Mouse (Mus musculus) myocyte (in vitro differentiated cells): ENCODE results near the gene Scrn3. TPM values are rescaled to one million over a fixed set of nuclear protein-coding genes. Genes with fewer than 3 reads are reported as not detected.

Experiments
- H3K27me3 ChIP-seq: one replicate; pipeline ENCODE4 v1.6.1; 2011; ENCODE audit not compliant: control insufficient read depth, insufficient read depth, insufficient read length
- H3K36me3 ChIP-seq: one replicate; pipeline ENCODE4 v1.6.1; 2011; ENCODE audit not compliant: control insufficient read depth, insufficient read depth
- H3K4me2 ChIP-seq: one replicate; pipeline ENCODE4 v1.6.1; 2011; ENCODE audit warnings: low read depth, control low read depth
- H3K4me3 ChIP-seq: one replicate; pipeline ENCODE4 v1.5.1; 2011; ENCODE audit warnings: mild to moderate bottlenecking, control low read depth, moderate library complexity
- H3K79me2 ChIP-seq: one replicate; pipeline ENCODE4 v1.6.1; 2011; ENCODE audit not compliant: control insufficient read depth, insufficient read depth
- H3ac ChIP-seq: one replicate; pipeline ENCODE4 v1.6.1; 2011; ENCODE audit not compliant: control insufficient read depth, insufficient read length
- CEBPB ChIP-seq: IDR thresholded peaks from 2 replicates; pipeline ENCODE4 v1.6.1; 2011; ENCODE audit warnings: mild to moderate bottlenecking, moderate library complexity; ENCODE audit not compliant: poor library complexity, insufficient read depth, severe bottlenecking
- E2F4 ChIP-seq: IDR thresholded peaks from one replicate; pipeline ENCODE4 v1.6.1; 2011; ENCODE audit warnings: mild to moderate bottlenecking, control low read depth, moderate library complexity; ENCODE audit not compliant: insufficient read depth
- MAX ChIP-seq: IDR thresholded peaks from one replicate; pipeline ENCODE4 v1.6.1; 2011; ENCODE audit warnings: low read depth, mild to moderate bottlenecking, control low read depth
- MYOD1 ChIP-seq, 3 experiments: IDR thresholded peaks; one replicate each; pipeline ENCODE4 v1.6.1; 2011; ENCODE audit warnings: control low read depth in 2 of 3, low read depth in 2 of 3, mild to moderate bottlenecking in 2 of 3, moderate library complexity in 1 of 3; ENCODE audit not compliant: insufficient read length in 2 of 3, control insufficient read depth in 1 of 3
- MYOG ChIP-seq, 3 experiments: IDR thresholded peaks; one replicate each; pipeline ENCODE4 v1.6.1; 2011; ENCODE audit warnings: control low read depth in 2 of 3, low read depth in 2 of 3, mild to moderate bottlenecking in 2 of 3; ENCODE audit not compliant: insufficient read length in 2 of 3, control insufficient read depth in 1 of 3, insufficient read depth in 1 of 3
- POLR2A ChIP-seq: IDR thresholded peaks from one replicate; pipeline ENCODE4 v1.6.1; 2011; ENCODE audit warnings: low read depth, mild to moderate bottlenecking, control low read depth, moderate library complexity; ENCODE audit not compliant: insufficient read length
- POLR2AphosphoS2 ChIP-seq: IDR thresholded peaks from one replicate; pipeline ENCODE4 v1.6.1; 2011; ENCODE audit warnings: low read depth, control low read depth; ENCODE audit not compliant: insufficient read length
- REST ChIP-seq: IDR thresholded peaks from one replicate; pipeline ENCODE4 v1.6.1; 2011; ENCODE audit warnings: mild to moderate bottlenecking, control low read depth, moderate library complexity; ENCODE audit not compliant: insufficient read depth, insufficient read length
- SRF ChIP-seq: IDR thresholded peaks from one replicate; pipeline ENCODE4 v1.6.1; 2011; ENCODE audit warnings: low read depth; ENCODE audit not compliant: control insufficient read depth, insufficient read length
- TCF12 ChIP-seq: IDR thresholded peaks from one replicate; pipeline ENCODE4 v1.6.1; 2011; ENCODE audit warnings: mild to moderate bottlenecking, control low read depth; ENCODE audit not compliant: poor library complexity, insufficient read depth, severe bottlenecking
- TCF3 ChIP-seq: IDR thresholded peaks from one replicate; pipeline ENCODE4 v1.6.1; 2011; ENCODE audit warnings: low read depth, control low read depth; ENCODE audit not compliant: insufficient read length
- USF1 ChIP-seq: IDR thresholded peaks from one replicate; pipeline ENCODE4 v1.6.1; 2011; ENCODE audit warnings: low read depth, mild to moderate bottlenecking, control low read depth, moderate library complexity
- polyA plus RNA-seq: library from polyadenylated mRNA; unstranded; fragments of >200 nt; fragmentation: generic; extraction: Trizol; gene quantifications from one replicate; pipeline ENCODE4 v1.2.1, GENCODE M21; 2012; ENCODE audit warnings: missing spikeins

Gene Scrn3
- 10.7 TPM for polyA plus RNA-seq

DNA sequence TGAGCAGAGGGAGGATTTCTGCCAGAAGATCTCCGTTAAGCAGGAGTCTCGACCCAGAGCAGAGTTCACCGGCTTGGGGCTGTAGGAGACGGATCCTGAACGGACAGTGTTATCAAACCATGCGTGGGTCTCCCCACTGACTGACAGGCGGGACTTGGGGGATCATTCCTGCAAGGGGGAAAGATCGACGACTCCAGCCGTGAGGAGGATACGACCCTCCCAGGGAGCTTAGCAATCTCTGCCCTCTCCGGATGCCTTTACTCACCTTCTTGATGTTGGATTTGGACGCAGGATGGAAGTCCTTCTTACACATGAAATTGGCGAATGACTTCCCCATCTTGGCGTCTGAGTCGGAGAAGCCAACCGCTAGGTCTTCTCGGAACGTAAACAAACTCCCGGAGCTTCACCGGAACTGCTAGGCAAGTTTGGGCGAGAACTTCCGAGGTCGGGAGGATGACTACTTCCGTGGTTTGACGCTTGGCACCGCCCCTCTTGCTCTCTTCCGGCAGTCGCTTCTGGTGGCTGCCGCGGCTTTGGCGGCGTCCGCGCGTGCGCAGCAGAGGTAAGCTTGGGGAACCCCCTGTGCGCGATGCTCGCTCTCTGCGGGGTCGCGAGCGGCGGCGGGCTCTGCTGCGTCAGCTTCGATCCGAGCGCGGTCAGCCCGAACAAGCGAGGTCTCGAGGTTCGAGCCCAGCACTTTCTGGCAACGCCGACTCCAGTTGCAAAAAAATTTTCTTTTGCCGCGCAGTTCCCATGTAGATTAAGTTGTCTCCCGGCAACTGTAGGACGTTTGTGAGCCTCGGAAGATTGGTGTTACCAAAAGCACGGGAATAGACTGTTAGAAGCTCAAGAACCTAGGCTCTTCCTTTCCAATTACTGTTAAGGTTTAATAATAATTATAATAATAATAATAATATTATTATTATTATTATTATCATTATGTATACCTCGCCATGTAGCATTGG lies at the start of gene Scrn3, which contains the start of gene Cir1:
TSS of gene Scrn3 (plus strand) at position 450 of the 965 bp plus-strand sequence.
TSS of gene Cir1 (minus strand) at position 550 of the 965 bp plus-strand sequence.
- Histone ChIP-seq H3K4me2 (peak within 1 kb of the TSS; percentile 73), H3K79me2 (peaks cover 13% of the 10 kb centered on the region), H3ac (peak within 1 kb of the TSS; percentile 15), H3K27me3 (no peaks in the 10 kb centered on the region), H3K36me3 (peaks cover 21% of the 10 kb centered on the region), H3K4me3 (peak within 1 kb of the TSS; percentile 97)
- TF ChIP-seq USF1: no peak
- TF ChIP-seq TCF3: no peak
- no peak for TF ChIP-seq CEBPB
- TF ChIP-seq POLR2A: peak; percentile 95
- no peak for TF ChIP-seq MYOD1 (IDR thresholded peaks at IDR 0.05; ENCODE audit: control insufficient read depth in 1 of 3, insufficient read length in 2 of 3, low read depth in 2 of 3)
- peak; percentile 92 for TF ChIP-seq POLR2AphosphoS2
- peak in 1 of 3 experiments; percentile 23 for TF ChIP-seq MYOG (IDR thresholded peaks at IDR 0.05; ENCODE audit: control insufficient read depth in 1 of 3, insufficient read depth in 1 of 3, insufficient read length in 2 of 3, low read depth in 2 of 3)

DNA sequence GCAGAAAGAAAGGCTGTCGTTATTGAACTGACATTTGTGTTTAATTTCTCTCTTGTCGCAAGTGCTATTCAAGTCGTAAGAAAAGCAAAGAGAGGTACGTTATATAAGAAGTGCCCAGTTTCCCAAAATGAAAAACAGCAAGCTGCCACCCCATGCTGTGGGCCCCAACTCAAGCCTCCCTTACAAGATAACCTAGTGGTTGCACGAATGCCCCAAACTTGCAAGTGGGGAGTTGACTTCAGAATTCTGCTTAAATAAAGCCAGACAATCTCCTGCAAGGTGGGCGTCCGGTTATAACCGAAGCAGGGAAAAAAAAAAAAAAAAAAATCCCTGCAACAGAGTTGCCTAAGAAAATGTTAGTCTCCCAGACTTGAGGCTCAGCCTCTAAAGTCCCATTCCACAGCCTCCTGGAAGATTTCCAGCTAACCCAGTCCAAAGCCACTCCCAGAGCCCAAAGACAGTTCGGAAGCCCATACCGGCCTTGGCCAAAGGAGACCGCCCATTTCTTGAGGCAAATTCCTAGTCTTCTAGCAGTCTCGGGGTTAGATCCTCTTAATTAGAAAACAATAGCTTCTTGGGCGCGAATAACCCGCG lies 49.1 kb upstream of the Scrn3 start:
- Histone ChIP-seq H3K4me2 (no peak overlapping the region), H3K36me3 (no peaks in the 10 kb centered on the region), H3K79me2 (no peaks in the 10 kb centered on the region), H3K27me3 (peaks cover 3% of the 10 kb centered on the region), H3ac (no peak overlapping the region), H3K4me3 (no peak overlapping the region)
- TF ChIP-seq POLR2AphosphoS2 (no peak), TCF12 (no peak), USF1 (no peak), MAX (no peak), CEBPB (no peak), TCF3 (no peak), REST (no peak), MYOD1 (IDR thresholded peaks at IDR 0.05; ENCODE audit: control insufficient read depth in 1 of 3, insufficient read length in 2 of 3, low read depth in 2 of 3) (no peak), E2F4 (no peak), SRF (no peak), MYOG (IDR thresholded peaks at IDR 0.05; ENCODE audit: control insufficient read depth in 1 of 3, insufficient read depth in 1 of 3, insufficient read length in 2 of 3, low read depth in 2 of 3) (no peak), POLR2A (no peak)

DNA sequence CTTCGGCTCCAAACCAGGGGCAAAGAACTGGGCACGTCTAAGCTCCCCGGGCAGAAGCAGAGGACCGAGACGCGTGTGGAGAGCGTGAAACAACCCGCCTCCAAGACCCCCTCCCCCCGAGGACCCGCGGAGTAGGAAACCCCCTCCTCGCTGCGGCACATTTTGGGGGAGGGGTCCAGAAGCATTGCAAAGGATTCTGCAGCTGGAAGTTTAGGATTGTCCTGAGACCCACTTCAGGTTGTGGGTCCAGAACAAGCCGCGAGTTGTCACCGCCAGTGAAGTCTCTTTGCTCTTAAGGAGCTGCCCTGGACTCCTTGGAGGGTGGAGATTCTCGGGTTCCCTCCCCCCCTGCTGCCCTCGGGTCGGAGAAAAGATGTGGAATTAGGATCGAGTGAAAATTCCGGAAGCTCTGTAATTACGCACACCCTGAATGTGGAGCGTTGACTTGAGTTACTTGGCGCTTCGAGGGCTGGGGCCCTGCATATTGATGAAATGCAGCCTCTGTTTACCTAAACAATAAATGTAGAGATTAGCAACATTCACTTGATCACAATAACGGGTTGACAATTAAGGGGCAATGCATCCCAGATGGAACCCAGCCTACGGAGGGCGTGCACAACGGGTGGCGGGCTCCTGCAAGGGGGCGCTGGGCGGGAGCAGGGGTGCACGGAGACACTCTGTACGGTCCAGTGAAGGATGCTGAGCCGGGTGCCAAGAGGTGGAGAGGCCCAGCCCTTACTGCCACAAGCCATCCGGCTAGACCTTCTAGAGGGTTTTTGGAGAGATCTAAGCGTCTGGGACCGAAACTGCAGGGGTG lies 48.4 kb upstream of the Scrn3 start:
- no peaks in the 10 kb centered on the region for H3K79me2 ChIP-seq
- no peak overlapping the region for H3K4me2 ChIP-seq
- H3ac ChIP-seq: no peak overlapping the region
- no peak overlapping the region for H3K4me3 ChIP-seq
- peaks cover 5% of the 10 kb centered on the region for H3K27me3 ChIP-seq
- TF ChIP-seq POLR2A (no peak), POLR2AphosphoS2 (no peak), REST (no peak), SRF (no peak), TCF12 (no peak), CEBPB (no peak), MYOG (IDR thresholded peaks at IDR 0.05; ENCODE audit: control insufficient read depth in 1 of 3, insufficient read depth in 1 of 3, insufficient read length in 2 of 3, low read depth in 2 of 3) (no peak), E2F4 (no peak), TCF3 (no peak)
- no peaks in the 10 kb centered on the region for H3K36me3 ChIP-seq

DNA sequence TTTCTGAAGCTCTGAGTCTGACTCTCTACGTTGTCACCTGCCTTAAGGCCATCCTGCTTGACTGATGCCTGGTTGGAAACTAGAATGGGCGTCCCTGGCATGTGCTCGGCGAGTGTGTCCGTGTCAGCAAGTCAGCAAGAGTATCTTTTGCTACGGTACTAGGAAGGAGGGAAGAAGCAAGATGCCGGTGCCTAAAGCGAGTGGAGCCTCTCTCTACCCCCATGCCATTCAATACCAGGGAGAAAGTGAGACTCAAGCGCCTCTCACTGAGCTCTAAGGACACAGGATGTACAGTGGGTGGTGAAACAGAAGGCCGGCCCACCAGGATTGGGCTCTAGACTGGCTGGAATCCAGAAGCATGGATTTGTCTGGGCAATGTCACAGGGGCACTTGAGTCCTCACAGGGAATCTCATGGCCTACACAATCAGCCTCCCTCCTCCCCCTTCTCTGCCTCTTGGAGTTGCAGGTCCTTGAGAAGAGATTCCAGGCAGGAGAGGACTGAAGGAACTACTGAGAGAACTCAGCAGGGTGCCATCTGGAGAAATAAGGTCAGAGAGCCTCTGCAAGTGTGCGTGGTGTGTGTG lies 47.7 kb upstream of the Scrn3 start:
- Histone ChIP-seq H3K4me2 (no peak overlapping the region), H3K4me3 (no peak overlapping the region), H3K36me3 (no peaks in the 10 kb centered on the region), H3K79me2 (no peaks in the 10 kb centered on the region), H3ac (no peak overlapping the region), H3K27me3 (peaks cover 5% of the 10 kb centered on the region)
- TF ChIP-seq POLR2AphosphoS2 (no peak), TCF3 (no peak), POLR2A (no peak), MYOD1 (IDR thresholded peaks at IDR 0.05; ENCODE audit: control insufficient read depth in 1 of 3, insufficient read length in 2 of 3, low read depth in 2 of 3) (no peak), TCF12 (no peak), SRF (no peak), CEBPB (no peak), USF1 (no peak), MYOG (IDR thresholded peaks at IDR 0.05; ENCODE audit: control insufficient read depth in 1 of 3, insufficient read depth in 1 of 3, insufficient read length in 2 of 3, low read depth in 2 of 3) (no peak), E2F4 (no peak), MAX (no peak)
